Mouse (Mus musculus) right cerebral cortex, postnatal 36 days (tissue): ENCODE results near the gene Atp8a1.

ENCODE experiments used
- DNase-seq, 2 experiments: peaks; one replicate each; pipeline ENCODE4 v3.0.0; 2022; ENCODE audit warnings: low spot score in 2 of 2, mixed read lengths in 1 of 2

The Atp8a1 gene

DNA sequence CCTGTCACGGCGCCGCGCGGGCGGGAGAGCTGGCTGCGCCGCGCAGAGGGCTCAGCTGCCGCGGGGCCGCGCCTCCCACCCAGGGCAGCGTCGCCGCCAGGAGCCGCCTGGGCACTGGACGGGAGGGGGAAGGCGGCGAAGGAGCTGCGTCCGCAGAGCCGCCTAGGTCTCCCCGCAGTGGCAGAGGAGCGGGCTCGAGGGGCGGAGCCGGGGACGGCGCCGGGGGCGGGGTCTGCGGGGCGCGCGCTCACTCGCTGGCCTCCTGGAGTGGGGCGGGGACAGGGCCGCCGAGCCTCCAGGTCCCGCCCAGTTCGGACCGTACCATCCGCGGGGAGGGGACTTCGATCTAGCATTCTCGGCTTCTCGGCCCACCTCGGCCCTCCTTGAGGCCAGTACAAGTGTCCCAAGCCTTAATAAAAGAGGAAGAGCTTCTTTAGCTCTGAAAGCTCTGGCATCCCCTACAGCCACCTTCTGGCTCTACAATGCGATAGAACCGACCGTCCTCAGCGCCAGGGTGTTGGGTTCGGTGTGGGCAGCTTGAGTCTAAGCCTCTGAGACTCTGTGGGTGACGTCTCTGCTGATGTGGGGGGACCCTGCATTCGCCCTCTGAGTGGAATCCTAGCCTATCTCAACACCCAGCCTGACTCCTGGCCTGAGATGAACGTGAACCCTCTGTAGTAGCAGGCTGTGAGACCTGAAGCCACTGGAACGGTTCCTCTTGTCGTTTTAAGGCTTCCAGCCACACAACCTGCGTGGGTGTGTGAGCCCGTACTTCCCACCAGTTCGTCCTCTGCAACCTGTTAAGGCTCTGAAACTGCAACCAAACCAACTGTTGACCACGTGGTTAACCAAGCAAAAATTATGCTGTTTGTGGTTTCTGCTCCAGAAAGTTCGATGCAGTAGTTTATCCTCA is at the start of gene Atp8a1:
Gene Atp8a1 (minus strand): TSS at position 182 of the 913 bp plus-strand sequence.
- peak; percentile 97 to 98 for DNase-seq

- DNase-seq: no peak
Observed at GRCm38 (mm10) chr5:67884422-67885210, 37.4 kb upstream of the Atp8a1 start.

DNA sequence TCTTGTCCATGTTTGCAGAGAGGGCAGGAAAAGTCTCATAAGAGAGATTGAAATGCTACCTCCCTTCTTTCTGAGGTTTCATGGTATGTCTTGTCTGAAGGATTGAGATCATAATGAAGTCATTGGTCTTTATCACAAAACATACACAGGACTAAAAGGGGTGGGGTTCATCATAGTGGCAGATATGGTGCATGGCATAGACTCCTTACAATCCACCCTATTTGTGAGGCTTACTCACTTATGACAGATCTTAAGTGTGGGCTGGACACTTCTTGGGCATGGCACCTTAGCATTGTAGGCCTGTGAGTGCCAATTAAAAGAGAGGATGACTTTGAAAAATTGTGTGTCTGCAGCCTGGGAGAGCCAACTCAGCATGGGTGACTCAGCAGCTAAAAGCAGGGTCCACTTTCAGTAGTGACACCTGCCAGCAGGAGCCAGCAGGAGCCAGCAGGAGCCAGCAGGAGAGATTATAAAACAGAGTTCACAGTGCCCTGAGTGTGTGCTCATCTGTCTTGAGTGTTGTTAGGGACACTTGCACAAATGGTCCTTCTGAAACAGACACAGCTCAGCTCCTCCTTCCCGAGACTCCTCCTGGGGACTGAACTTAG is 36.4 kb upstream of the Atp8a1 start:
- no peak for DNase-seq

DNA sequence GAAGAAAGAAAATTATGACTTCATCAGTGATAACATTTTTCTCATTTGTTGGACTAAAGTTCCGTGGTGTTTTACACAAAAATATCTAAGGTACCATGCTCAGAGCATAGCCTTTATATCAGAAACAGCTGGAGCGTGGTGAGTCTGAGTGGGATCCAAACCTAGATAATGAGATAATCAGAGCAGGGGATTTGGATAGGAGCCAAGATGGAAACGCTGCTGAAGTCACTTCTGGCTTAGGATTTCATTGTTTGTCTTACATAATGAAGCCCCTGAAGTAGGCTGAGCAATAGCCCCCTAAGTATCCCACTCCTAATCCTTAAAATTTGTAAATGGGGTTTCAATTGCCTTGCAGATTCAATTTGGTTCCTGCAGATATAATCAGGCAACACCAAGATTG is 24.2 kb upstream of the Atp8a1 start:
- DNase-seq: no peak

DNA sequence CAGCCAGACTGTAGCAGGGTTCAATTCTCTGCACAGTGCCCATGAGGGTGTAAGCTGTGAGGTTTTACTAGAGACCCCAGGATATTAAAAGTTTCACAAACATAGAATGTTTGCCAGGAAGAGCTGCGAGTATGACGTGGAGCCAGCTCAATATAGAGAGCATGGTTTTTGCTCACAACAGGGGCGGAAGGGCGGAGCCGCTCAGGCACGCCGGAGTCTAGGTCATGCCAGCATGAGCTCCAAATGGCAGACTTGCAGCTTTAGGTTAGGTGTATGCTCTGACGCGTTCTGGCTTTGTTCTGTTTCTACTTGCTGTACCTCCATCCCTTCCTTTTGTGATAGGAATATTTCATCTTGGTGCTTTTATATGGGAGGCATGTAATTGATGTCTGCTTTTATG is 19.0 kb upstream of the Atp8a1 start:
- no peak for DNase-seq

DNA sequence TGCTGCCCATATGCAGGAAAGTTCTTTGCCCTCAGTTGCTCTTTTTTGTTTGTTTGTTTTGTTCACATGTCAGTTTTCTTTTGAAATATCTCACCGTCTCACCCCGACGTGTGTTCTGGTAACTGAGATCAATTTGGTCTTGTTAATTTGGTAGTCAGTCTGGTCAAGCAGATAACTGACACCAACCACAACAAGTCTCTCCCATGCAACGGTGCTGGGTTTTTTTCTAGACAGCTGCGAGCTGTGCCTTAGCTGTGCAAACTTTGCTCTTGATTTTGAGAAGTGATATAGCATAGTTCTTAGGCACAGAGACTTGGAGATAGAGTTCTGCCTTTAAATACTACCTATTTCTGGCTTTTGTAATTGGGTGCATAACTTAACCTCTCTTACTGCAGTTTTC is 18.4 kb upstream of the Atp8a1 start:
- no peak for DNase-seq

GRCm38 (mm10) chr5:67864508-67865060 is 17.4 kb upstream of the Atp8a1 start:
- DNase-seq: no peak

GRCm38 (mm10) chr5:67863950-67864391 is 16.7 kb upstream of the Atp8a1 start:
- no peak for DNase-seq

DNA sequence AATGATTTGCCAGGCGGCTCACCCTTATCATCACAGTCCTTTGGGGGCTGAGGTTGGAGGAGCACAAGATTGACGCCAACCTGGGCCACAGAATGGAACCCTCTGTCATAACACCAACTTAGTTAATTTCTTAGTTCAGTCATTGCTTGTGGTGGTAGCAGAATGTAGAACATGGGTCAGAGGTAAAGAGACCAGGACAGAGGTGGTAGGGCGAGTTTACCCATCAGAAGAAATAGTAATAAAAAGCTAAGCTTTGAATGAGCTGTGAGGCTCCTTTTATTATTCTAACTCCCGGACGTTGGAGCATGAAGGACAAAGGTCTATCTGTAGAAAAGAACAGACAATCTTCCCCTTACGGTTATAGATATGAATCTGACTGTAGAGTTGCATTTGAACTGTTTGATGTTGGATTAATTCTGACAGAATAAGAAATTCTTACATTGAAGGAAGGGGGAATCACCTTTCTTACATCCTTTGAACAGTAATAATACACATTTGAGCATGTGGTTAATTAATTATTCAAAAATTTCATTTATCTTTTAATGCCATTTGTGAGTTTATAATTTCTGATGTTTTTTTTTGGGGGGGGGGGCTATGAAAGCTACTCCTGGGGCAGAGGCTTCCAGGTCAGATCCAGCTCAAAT is 7.9 kb upstream of the Atp8a1 start:
- no peak for DNase-seq

- DNase-seq: no peak
Observed at GRCm38 (mm10) chr5:67852860-67853259, 5.6 kb upstream of the Atp8a1 start.

GRCm38 (mm10) chr5:67849411-67849810 is 2.2 kb upstream of the Atp8a1 start:
- no peak for DNase-seq

DNA sequence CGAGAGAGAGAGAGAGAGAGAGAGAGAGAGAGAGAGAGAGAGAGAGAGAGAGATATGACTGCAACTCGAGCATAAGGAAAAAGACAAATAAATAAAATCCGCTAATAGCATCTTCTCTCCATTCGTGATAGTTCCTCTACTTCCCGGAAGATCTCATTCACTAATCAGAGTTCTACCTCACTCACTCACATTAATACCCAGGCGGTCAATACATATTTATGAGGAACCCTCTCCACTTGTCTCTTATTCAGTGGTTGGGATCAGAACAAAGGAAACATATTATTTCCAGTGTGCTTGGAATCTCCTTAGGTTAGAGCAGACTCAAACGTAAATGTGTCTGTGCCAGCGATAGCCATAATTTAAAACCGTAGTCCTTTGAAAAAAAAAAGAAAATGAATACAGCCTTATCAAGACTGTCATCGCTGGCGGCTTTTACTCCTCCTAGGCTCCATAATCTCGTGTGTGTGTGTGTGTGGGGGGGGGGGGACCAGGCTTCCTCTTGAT is 1.3 kb upstream of the Atp8a1 start:
- DNase-seq: no peak

DNA sequence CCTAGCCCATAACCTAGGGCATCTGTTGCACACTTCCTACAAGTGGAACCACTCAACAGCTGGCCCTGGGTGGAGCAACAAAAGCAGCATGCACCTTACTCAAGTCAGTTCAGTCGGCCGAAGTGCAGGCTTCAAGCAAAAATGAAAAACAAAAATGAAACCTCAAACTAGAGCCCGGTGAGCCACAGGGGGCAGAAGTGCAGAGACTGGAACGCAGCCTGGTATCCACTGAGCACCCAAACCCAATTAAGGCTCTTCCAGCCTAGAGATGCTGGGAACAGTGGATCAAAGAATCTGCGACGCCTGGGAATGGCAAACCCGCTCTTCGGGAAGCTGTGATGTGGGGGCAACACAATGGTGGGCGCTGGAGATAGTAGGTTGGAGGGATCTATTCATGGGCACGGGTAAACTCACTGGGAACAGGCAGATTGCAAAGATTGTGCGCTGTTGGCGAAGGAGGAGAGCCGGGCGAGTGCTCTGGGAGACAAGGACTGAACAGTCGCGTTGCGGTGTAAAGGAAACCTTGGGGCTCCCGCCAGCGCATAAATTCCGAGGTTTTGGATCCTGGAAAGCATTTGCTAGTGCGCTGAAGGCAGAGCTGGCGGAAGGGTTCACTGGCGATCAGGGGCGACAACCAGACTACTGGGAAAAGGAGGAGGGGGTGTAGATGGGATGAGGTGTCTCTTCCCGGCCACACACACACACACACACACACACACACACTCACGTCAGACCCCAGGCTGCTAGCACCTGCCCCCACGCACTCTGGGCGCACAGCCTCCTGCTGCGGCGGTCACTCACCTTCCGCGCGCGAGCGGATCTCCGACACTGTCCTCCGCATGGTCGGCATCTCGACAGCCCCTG is 641 bp downstream of the Atp8a1 start:
- peak in 1 of 2 experiments; percentile 46 for DNase-seq

GRCm38 (mm10) chr5:67845190-67845691 is 2.0 kb downstream of the Atp8a1 start:
- no peak for DNase-seq

DNA sequence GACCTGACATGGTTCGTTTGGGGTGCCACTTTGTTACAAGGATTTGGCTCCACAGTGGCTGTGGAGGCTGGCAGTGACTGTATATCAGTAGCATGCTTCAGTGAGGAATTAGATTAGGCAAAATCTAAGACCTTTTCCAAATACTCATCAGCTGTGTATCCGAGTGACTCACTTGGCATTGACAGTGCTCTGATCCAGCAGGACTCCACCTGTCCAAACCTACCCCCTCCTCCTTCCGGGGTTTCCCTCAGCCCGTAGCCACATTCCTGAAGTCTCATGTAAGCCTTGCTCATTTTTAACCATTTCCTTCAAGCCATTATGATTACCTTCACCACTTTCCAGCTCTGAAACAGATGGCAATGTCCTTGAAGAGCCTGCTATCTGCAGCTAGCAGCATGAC is 3.2 kb downstream of the Atp8a1 start:
- no peak for DNase-seq

DNA sequence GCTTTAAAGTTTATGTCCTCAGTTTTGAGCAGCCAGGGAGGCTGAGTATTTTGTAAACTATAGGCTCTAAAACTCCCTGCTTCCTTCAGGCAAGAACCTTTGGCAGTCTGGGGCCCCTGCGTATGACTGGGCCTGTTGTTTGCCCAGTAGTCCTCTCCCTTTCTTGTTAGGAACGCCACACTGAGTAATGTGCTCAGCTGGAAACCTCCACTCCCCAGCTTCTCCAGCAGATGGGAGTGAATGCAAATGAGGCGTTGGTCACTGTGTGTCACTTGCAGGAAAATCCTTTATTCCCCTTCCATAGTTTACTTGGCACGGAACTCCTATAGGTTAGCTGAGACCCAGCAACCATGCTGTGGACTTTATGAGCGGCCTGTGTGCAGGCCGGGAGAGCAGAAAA is 4.9 kb downstream of the Atp8a1 start:
- DNase-seq: no peak

- no peak for DNase-seq
Observed at GRCm38 (mm10) chr5:67833841-67834240, 13.4 kb downstream of the Atp8a1 start.

DNA sequence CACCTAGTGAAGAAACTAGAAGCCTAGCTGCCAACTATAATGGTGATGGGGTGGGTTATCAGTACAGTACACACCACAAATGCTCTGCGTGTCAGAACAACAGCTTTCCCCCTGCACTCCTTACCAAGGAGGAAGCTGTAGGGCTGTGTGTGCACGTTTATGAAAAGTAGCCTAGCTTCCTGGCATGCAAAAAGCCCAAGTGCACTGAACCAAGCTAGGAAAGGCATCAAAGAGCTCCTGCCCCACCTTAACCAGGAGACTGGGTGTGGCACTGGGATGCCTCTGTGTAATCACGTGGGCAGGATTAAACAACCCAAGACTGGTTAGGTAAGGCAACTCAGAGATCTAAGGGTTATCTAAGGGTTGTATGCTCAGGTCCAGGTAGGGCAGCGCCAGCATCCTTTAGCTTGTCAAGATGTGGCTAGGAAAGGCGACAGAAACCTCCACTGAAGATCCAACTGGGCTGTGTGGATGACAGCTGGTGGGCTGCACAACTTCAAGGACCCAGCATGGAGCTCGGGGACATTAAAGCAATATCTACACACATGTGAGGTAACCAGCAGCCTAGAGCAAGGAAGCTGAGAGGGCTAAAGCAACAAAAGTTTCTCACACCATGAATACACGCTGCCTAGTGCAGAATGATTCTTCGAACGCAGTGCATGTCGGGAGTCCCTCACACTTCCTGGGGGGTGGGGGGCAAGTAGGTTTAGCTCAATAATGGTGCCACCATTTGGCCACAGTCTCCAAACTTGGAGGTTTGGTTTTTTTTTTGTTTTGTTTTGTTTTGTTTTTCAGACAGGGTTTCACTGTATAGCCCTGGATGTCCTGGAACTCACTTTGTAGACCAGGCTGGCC is 15.7 kb downstream of the Atp8a1 start:
- DNase-seq: no peak

- DNase-seq: no peak
Observed at GRCm38 (mm10) chr5:67828356-67828755, 18.9 kb downstream of the Atp8a1 start.
